Comparison of ENCODE assay signal across 8 mouse cellular contexts in genomic region chr1:127408957-127409423, GRCm38 (mm10).
A peak's percentile ranks its signal among the peaks of the same experiment; 100 is the strongest.
DNase-seq lines count a peak whose midpoint lies in the region; ATAC-seq lines count a peak whose summit lies in the region.

No protein-coding gene starts in this region.

- H3K36me3 ChIP-seq in neural tube, embryonic 12.5 days = 0 out of 2 replicates have a peak, but pooled peaks cover 9% of the 10 kb centered on the region
- H3K36me3 ChIP-seq in heart, embryonic 10.5 days = peaks cover 3% of the 10 kb centered on the region; the same call in 1 of the 2 replicates
- no peaks in the 10 kb centered on the region; the same call in 1 of the 2 replicates for H3K36me3 ChIP-seq in liver, embryonic 12.5 days
- H3K36me3 ChIP-seq in neural tube, embryonic 14.5 days (ENCODE audit: control insufficient read depth, insufficient read depth, low read length) = no peaks in the 10 kb centered on the region

- peak; percentile 21; the same call in 1 of the 2 replicates for ATAC-seq in neural tube, embryonic 12.5 days (ENCODE audit: low FRiP score, low read depth)
- peak; percentile 70 for ATAC-seq in liver, embryonic 12.5 days
- ATAC-seq in neural tube, embryonic 14.5 days (ENCODE audit: low read depth) = peak; percentile 31

- no peak overlapping the region for H3K4me3 ChIP-seq in neural tube, embryonic 12.5 days
- H3K4me3 ChIP-seq in heart, embryonic 10.5 days = no peak overlapping the region
- H3K4me3 ChIP-seq in liver, embryonic 12.5 days = no peak overlapping the region
- no peak overlapping the region for H3K4me3 ChIP-seq in neural tube, embryonic 14.5 days (ENCODE audit: low read depth, low read length)

- no peaks in the 10 kb centered on the region for H3K4me1 ChIP-seq in neural tube, embryonic 12.5 days
- H3K4me1 ChIP-seq in heart, embryonic 10.5 days = peaks cover 28% of the 10 kb centered on the region
- H3K4me1 ChIP-seq in liver, embryonic 12.5 days = peaks cover 14% of the 10 kb centered on the region
- H3K4me1 ChIP-seq in neural tube, embryonic 14.5 days (ENCODE audit: control insufficient read depth, insufficient read depth, low read length) = no peaks in the 10 kb centered on the region

- DNase-seq in neural tube, embryonic 10.5 days (ENCODE audit: extremely low spot score, low spot score) = no peak
- DNase-seq in heart, embryonic 10.5 days (ENCODE audit: low spot score) = no peak
- DNase-seq in frontal cortex, postnatal 25 days (ENCODE audit: low spot score in 2 of 2) = no peak
- no peak for DNase-seq in yolk sac, embryonic 10.5 days (ENCODE audit: low spot score)
- DNase-seq in gastrocnemius, postnatal 10 days = no peak

- H3K27me3 ChIP-seq in neural tube, embryonic 12.5 days (replicated peaks) = no peaks in the 10 kb centered on the region
- no peaks in the 10 kb centered on the region for H3K27me3 ChIP-seq in heart, embryonic 10.5 days (ENCODE audit: insufficient read depth, poor library complexity, severe bottlenecking)
- no peaks in the 10 kb centered on the region for H3K27me3 ChIP-seq in liver, embryonic 12.5 days (replicated peaks)
- H3K27me3 ChIP-seq in neural tube, embryonic 14.5 days (ENCODE audit: control insufficient read depth, insufficient read depth, low read length) = no peaks in the 10 kb centered on the region

- H3K27ac ChIP-seq in neural tube, embryonic 12.5 days = no peak overlapping the region
- H3K27ac ChIP-seq in heart, embryonic 10.5 days = peak overlapping the region; percentile 12
- H3K27ac ChIP-seq in liver, embryonic 12.5 days = no peak overlapping the region
- H3K27ac ChIP-seq in neural tube, embryonic 14.5 days (ENCODE audit: low read depth, low read length) = peak overlapping the region; percentile 29; the same call in 1 of the 2 replicates

- no peak overlapping the region for H3K4me2 ChIP-seq in neural tube, embryonic 12.5 days (replicated peaks)
- H3K4me2 ChIP-seq in liver, embryonic 12.5 days = no peak overlapping the region
- no peak overlapping the region for H3K4me2 ChIP-seq in neural tube, embryonic 14.5 days (ENCODE audit: low read depth, low read length)

- no peaks in the 10 kb centered on the region for H3K9me3 ChIP-seq in neural tube, embryonic 12.5 days
- no peaks in the 10 kb centered on the region for H3K9me3 ChIP-seq in heart, embryonic 10.5 days
- no peaks in the 10 kb centered on the region for H3K9me3 ChIP-seq in liver, embryonic 12.5 days (replicated peaks)
- no peaks in the 10 kb centered on the region for H3K9me3 ChIP-seq in neural tube, embryonic 14.5 days (ENCODE audit: control insufficient read depth, low read length)

- WGBS in neural tube, embryonic 12.5 days = 65% methylated on average over 2 of the region's 2 CpGs
- 70% methylated on average over 2 of the region's 2 CpGs for WGBS in heart, embryonic 10.5 days
- 56% methylated on average over 2 of the region's 2 CpGs for WGBS in liver, embryonic 12.5 days (ENCODE audit: insufficient replicate concordance)
- WGBS in neural tube, embryonic 14.5 days = 53% methylated on average over 2 of the region's 2 CpGs

- H3K9ac ChIP-seq in neural tube, embryonic 12.5 days = no peak overlapping the region
- H3K9ac ChIP-seq in liver, embryonic 12.5 days = no peak overlapping the region
- H3K9ac ChIP-seq in neural tube, embryonic 14.5 days (replicated peaks; ENCODE audit: low read depth, low read length) = no peak overlapping the region

Comparison
In these comparisons a context has a peak if more than half of its experiments do, and no peak if none do; other contexts are left out.
1. H3K27ac ChIP-seq: peak in heart, embryonic 10.5 days (single experiment) and neural tube, embryonic 14.5 days (single experiment); none in neural tube, embryonic 12.5 days (single experiment) and liver, embryonic 12.5 days (single experiment).
2. Peak in every context shown above with its lines, with median percentiles within 50 percentile points of each other: ATAC-seq.